Mouse (Mus musculus) intestine, embryonic 14.5 days (tissue): Measurements from ENCODE around the gene Slc25a45. TPM values are rescaled to one million over a fixed set of nuclear protein-coding genes. Genes with fewer than 3 reads are reported as not detected.

Experiments
- ATAC-seq: fragments of 200-750 bp; cut with Nextera tagmentation; replicated peaks from 2 replicates; pipeline ENCODE4 v1.8.0; 2017; ENCODE audit warnings: low read depth, moderate number of reproducible peaks, moderate TSS enrichment, moderate library complexity; ENCODE audit not compliant: low FRiP score, low TSS enrichment
- DNase-seq: peaks from one replicate; pipeline ENCODE4 v3.0.0-alpha.2; 2018; ENCODE audit warnings: low spot score
- H3K27ac ChIP-seq: fragments of 300-500 bp; sonication (generic); 2 replicates; pipeline ENCODE4 v1.5.1; 2014; ENCODE audit warnings: low read depth, mild to moderate bottlenecking, control low read depth
- H3K27me3 ChIP-seq: fragments of 300-500 bp; sonication (generic); replicated peaks from 2 replicates; pipeline ENCODE4 v1.6.1; 2014; ENCODE audit warnings: low read length, control low read depth; ENCODE audit not compliant: control insufficient read depth, insufficient read depth
- H3K36me3 ChIP-seq: fragments of 300-500 bp; sonication (generic); 2 replicates; pipeline ENCODE4 v1.6.1; 2014; ENCODE audit warnings: low read length, control low read depth; ENCODE audit not compliant: control insufficient read depth, insufficient read depth
- H3K4me1 ChIP-seq: fragments of 300-500 bp; sonication (generic); replicated peaks from 2 replicates; pipeline ENCODE4 v1.6.1; 2014; ENCODE audit warnings: low read length, control low read depth, mixed read lengths; ENCODE audit not compliant: control insufficient read depth, insufficient read depth
- H3K4me2 ChIP-seq: fragments of 300-500 bp; sonication (generic); 2 replicates; pipeline ENCODE4 v1.6.1; 2014; ENCODE audit warnings: low read length
- H3K4me3 ChIP-seq: fragments of 300-500 bp; sonication (generic); 2 replicates; pipeline ENCODE4 v1.5.1; 2014; ENCODE audit warnings: low read depth, low read length, control low read depth, mixed read lengths
- H3K9ac ChIP-seq: fragments of 300-500 bp; sonication (generic); 2 replicates; pipeline ENCODE4 v1.6.1; 2014; ENCODE audit warnings: mild to moderate bottlenecking, low read length
- H3K9me3 ChIP-seq: fragments of 300-500 bp; sonication (generic); 2 replicates; pipeline ENCODE4 v1.6.1; 2016; ENCODE audit warnings: low read length, control low read depth; ENCODE audit not compliant: control insufficient read depth
- WGBS: fragments of 180-500 bp; shearing (Covaris S2); extraction: QIAGEN DNeasy Blood & Tissue Kit; methylation state at CpG from one replicate; pipeline ENCODE4 v1.1.7; 2014; 5-methylcytosine and 5-hydroxymethylcytosine counted together
- polyA plus RNA-seq: library from polyadenylated mRNA; unstranded; fragments of >200 nt; fragmentation: Nextera tagmentation; extraction: Ambion mirVana; gene quantifications from 2 replicates; pipeline ENCODE4 v1.2.1, GENCODE M21; 2014

Slc25a45 gene
- polyA plus RNA-seq, 1 experiment from 2014 or later: 2.1 TPM

DNA sequence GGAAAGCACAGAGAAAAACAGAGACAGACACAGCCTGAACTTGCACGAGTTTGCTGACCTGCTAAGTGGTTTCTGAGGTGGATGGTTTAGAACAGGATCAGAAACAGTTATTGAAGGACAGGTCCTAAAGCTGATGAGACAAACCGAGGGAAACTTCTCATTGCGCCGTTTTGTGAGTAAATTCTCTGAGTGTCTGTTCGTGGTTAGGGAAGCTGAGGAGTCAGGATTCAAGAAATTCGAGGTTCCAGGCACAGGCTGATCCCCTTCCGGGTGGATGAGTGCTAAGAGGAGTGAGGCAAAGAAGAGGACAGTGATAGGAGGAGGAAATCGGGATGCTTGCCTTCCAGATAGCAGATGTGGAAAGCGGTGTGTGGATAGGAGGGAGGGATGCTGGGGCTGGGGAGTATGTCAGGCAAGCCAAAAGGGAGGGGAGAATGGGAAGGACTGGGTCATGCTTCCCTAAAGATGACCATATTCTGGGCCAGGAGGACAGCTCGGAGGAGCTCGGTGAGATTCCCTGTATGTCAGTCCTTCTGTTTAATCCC is 47.8 kb downstream of the Slc25a45 start:
- peaks cover 39% of the 10 kb centered on the region for H3K4me1 ChIP-seq
- peak overlapping the region; percentile 64 for H3K4me3 ChIP-seq
- H3K27me3 ChIP-seq: no peaks in the 10 kb centered on the region
- peak overlapping the region; percentile 62; the same call in 1 of the 2 replicates for H3K27ac ChIP-seq
- H3K4me2 ChIP-seq: peak overlapping the region; percentile 98
- H3K9me3 ChIP-seq: no peaks in the 10 kb centered on the region
- no peak for ATAC-seq
- WGBS: 34% methylated on average over 11 of the region's 11 CpGs
- no peaks in the 10 kb centered on the region for H3K36me3 ChIP-seq
- no peak overlapping the region for H3K9ac ChIP-seq
- peak; percentile 51 for DNase-seq

- H3K27me3 ChIP-seq: no peaks in the 10 kb centered on the region
- H3K27ac ChIP-seq: no peak overlapping the region
- ATAC-seq (no peak), DNase-seq (no peak)
- WGBS: 74% methylated on average over 11 of the region's 11 CpGs
- no peak overlapping the region for H3K4me2 ChIP-seq
- H3K4me1 ChIP-seq: peaks cover 35% of the 10 kb centered on the region
- no peaks in the 10 kb centered on the region for H3K36me3 ChIP-seq
- no peaks in the 10 kb centered on the region for H3K9me3 ChIP-seq
- no peak overlapping the region for H3K4me3 ChIP-seq
- no peak overlapping the region for H3K9ac ChIP-seq
Measured at GRCm38 (mm10) chr19:5927026-5927425, 49.4 kb downstream of the Slc25a45 start.

- Histone ChIP-seq H3K27ac (no peak overlapping the region), H3K27me3 (no peaks in the 10 kb centered on the region), H3K4me2 (no peak overlapping the region), H3K4me3 (no peak overlapping the region), H3K36me3 (no peaks in the 10 kb centered on the region), H3K9ac (no peak overlapping the region), H3K9me3 (no peaks in the 10 kb centered on the region), H3K4me1 (peaks cover 31% of the 10 kb centered on the region)
- ATAC-seq (no peak), DNase-seq (no peak)
- WGBS: 63% methylated on average over 8 of the region's 8 CpGs
Measured at GRCm38 (mm10) chr19:5927532-5927931, 49.9 kb downstream of the Slc25a45 start.

GRCm38 (mm10) chr19:5928104-5928503 is 50.5 kb downstream of the Slc25a45 start:
- 64% methylated on average over 6 of the region's 6 CpGs for WGBS
- Histone ChIP-seq H3K36me3 (no peaks in the 10 kb centered on the region), H3K9me3 (no peaks in the 10 kb centered on the region), H3K4me3 (no peak overlapping the region), H3K4me2 (no peak overlapping the region), H3K9ac (no peak overlapping the region), H3K27me3 (no peaks in the 10 kb centered on the region), H3K4me1 (peaks cover 31% of the 10 kb centered on the region), H3K27ac (no peak overlapping the region)
- DNase-seq: no peak
- no peak for ATAC-seq

DNA sequence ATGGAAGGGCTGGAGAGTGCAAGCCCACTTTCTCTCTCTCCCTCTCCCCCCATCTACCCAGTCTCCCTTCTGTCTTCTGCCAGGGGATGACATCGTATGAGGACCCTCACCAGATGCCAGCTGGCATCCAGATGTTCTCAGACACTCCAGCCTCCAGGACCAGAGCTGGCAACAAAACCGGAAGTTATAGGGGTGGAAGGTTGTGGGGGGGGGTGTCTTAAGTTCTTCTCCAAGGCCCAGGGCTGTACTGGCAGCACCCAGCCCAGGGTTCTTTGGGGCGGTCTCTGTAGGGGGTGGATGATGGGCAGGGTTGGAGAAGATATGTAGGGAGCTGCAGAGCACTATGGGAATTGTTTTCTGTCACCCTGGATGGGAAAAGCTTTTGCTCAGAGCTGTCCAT is 50.9 kb downstream of the Slc25a45 start:
- DNase-seq (no peak), ATAC-seq (no peak)
- no peak overlapping the region for H3K9ac ChIP-seq
- H3K4me1 ChIP-seq: peaks cover 31% of the 10 kb centered on the region
- no peaks in the 10 kb centered on the region for H3K27me3 ChIP-seq
- no peaks in the 10 kb centered on the region for H3K9me3 ChIP-seq
- no peak overlapping the region for H3K4me2 ChIP-seq
- no peak overlapping the region for H3K4me3 ChIP-seq
- H3K27ac ChIP-seq: no peak overlapping the region
- H3K36me3 ChIP-seq: no peaks in the 10 kb centered on the region
- 43% methylated on average over 3 of the region's 3 CpGs for WGBS

DNA sequence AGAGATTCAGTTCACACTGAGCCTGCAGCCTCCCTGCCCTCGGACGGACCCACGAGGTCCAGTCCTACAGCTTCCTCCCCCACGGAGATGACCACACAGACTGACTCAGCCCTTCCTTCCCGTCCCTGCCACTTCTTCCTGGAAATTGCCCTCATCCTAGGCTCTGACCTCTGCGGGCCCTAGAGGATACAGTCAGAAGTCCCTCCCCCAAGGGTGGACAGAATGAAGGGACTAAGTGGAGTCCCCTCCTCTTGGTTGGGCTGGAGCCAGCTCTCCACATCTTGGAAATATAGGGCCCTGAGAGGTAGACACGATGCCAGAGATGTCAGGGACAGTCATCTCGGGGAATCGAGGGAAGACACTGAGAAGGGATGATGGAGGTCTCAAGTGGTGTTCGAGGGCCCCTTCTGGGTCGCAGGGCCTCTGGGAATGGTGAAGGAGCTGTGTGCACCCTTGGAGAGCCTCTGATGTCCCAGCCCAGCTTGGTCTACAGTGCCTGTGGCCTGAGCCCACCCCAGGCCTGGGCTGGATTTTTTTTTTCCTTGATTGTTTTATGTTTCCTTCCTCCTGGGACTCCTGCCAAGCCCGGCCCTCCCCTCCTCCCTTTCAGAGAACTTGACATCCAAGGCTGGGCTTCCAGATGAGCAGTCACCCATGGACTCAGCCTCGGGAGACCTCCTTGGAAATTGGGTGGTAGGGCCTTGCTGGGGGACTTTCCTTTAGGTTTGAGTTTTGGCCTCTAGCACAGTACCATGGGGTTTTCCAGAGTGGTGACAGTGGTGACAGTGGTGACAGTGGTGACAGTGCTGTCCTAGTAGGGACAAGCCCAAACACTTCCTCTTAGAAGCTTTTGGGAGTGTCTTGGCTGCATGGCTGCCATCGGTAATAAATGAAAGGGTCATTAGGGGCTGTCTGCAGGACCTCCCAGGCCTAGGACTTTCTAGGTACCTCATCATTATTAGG is 52.3 kb downstream of the Slc25a45 start:
- WGBS: 49% methylated on average over 14 of the region's 14 CpGs
- H3K27ac ChIP-seq: peak overlapping the region; percentile 10; the same call in 1 of the 2 replicates
- H3K4me1 ChIP-seq: peaks cover 29% of the 10 kb centered on the region
- no peak overlapping the region for H3K9ac ChIP-seq
- no peak overlapping the region for H3K4me3 ChIP-seq
- H3K4me2 ChIP-seq: no peak overlapping the region
- H3K27me3 ChIP-seq: no peaks in the 10 kb centered on the region
- no peaks in the 10 kb centered on the region for H3K9me3 ChIP-seq
- DNase-seq: peak; percentile 64
- ATAC-seq: no peak
- no peaks in the 10 kb centered on the region for H3K36me3 ChIP-seq

GRCm38 (mm10) chr19:5935266-5935665 is 57.7 kb downstream of the Slc25a45 start:
- 10% methylated on average over 3 of the region's 3 CpGs for WGBS
- DNase-seq: peak; percentile 65
- peaks cover 22% of the 10 kb centered on the region for H3K4me1 ChIP-seq

More at GRCm38 (mm10) chr19:5935266-5935665, 57.7 kb downstream of the Slc25a45 start:
- no peak overlapping the region for H3K4me3 ChIP-seq
- 0 out of 2 replicates have a peak, but pooled peaks have one; percentile 51 for ATAC-seq
- no peaks in the 10 kb centered on the region for H3K27me3 ChIP-seq
- peaks cover 6% of the 10 kb centered on the region; the same call in 1 of the 2 replicates for H3K36me3 ChIP-seq
- H3K9ac ChIP-seq: no peak overlapping the region
- no peak overlapping the region; the same call in 1 of the 2 replicates for H3K4me2 ChIP-seq
- H3K9me3 ChIP-seq: no peaks in the 10 kb centered on the region
- H3K27ac ChIP-seq: peak overlapping the region; percentile 25; the same call in 1 of the 2 replicates
